Mouse (Mus musculus) stomach, embryonic 14.5 days (tissue): ENCODE measurements around the gene Adprhl1. TPM values are rescaled to one million over a fixed set of nuclear protein-coding genes. Genes with fewer than 3 reads are reported as not detected.

Experiments used
- ATAC-seq: fragments of 200-750 bp; cut with Nextera tagmentation; 2 replicates; pipeline ENCODE4 v1.8.0; 2017; ENCODE audit warnings: low read depth, moderate TSS enrichment; ENCODE audit not compliant: insufficient number of reproducible peaks, insufficient read depth, low FRiP score
- H3K27ac ChIP-seq: fragments of 300-500 bp; sonication (generic); 2 replicates; pipeline ENCODE4 v1.5.1; 2014; ENCODE audit warnings: mild to moderate bottlenecking, low read length, moderate library complexity, mixed read lengths
- H3K27me3 ChIP-seq: fragments of 300-500 bp; sonication (generic); 2 replicates; pipeline ENCODE4 v1.6.1; 2014; ENCODE audit warnings: low read length, control low read depth, mixed read lengths; ENCODE audit not compliant: control insufficient read depth, insufficient read depth
- H3K36me3 ChIP-seq: fragments of 300-500 bp; sonication (generic); 2 replicates; pipeline ENCODE4 v1.6.1; 2014; ENCODE audit warnings: mild to moderate bottlenecking, control low read depth, low read length, moderate library complexity, mixed read lengths; ENCODE audit not compliant: control insufficient read depth, insufficient read depth
- H3K4me1 ChIP-seq: fragments of 300-500 bp; sonication (generic); 2 replicates; pipeline ENCODE4 v1.6.1; 2014; ENCODE audit warnings: low read length, control low read depth, mixed read lengths; ENCODE audit not compliant: control insufficient read depth, insufficient read depth
- H3K4me2 ChIP-seq: fragments of 300-500 bp; sonication (generic); replicated peaks from 2 replicates; pipeline ENCODE4 v1.6.1; 2014; ENCODE audit warnings: low read depth, low read length, control low read depth
- H3K4me3 ChIP-seq: fragments of 300-500 bp; sonication (generic); 2 replicates; pipeline ENCODE4 v1.5.1; 2014; ENCODE audit warnings: low read depth, low read length, control low read depth
- H3K9ac ChIP-seq: fragments of 300-500 bp; sonication (generic); replicated peaks from 2 replicates; pipeline ENCODE4 v1.6.1; 2014; ENCODE audit warnings: low read depth, mild to moderate bottlenecking, control low read depth, low read length, moderate library complexity, mixed read lengths
- H3K9me3 ChIP-seq: fragments of 300-500 bp; sonication (generic); 2 replicates; pipeline ENCODE4 v1.6.1; 2016; ENCODE audit warnings: low read depth, low read length, control low read depth; ENCODE audit not compliant: control insufficient read depth
- WGBS: fragments of 180-500 bp; shearing (Covaris S2); extraction: QIAGEN DNeasy Blood & Tissue Kit; methylation state at CpG from one replicate; pipeline ENCODE4 v1.1.7; 2014; 5-methylcytosine and 5-hydroxymethylcytosine counted together
- polyA plus RNA-seq: library from polyadenylated mRNA; unstranded; fragments of >200 nt; fragmentation: Nextera tagmentation; extraction: Ambion mirVana; gene quantifications from 2 replicates; pipeline ENCODE4 v1.2.1, GENCODE M21; 2014

Adprhl1 gene
- polyA plus RNA-seq, 1 experiment from 2014 or later: not detected

GRCm38 (mm10) chr8:13208627-13209355 is 45.2 kb downstream of the Adprhl1 start:
- H3K27me3 ChIP-seq: no peaks in the 10 kb centered on the region
- no peaks in the 10 kb centered on the region for H3K36me3 ChIP-seq
- H3K4me1 ChIP-seq: peaks cover 12% of the 10 kb centered on the region
- H3K4me3 ChIP-seq: no peak overlapping the region
- 29% methylated on average over 6 of the region's 6 CpGs for WGBS
- H3K9me3 ChIP-seq: no peaks in the 10 kb centered on the region
- no peak overlapping the region for H3K9ac ChIP-seq
- H3K4me2 ChIP-seq: no peak overlapping the region
- ATAC-seq: no peak
- no peak overlapping the region for H3K27ac ChIP-seq

GRCm38 (mm10) chr8:13206290-13206689 is 47.7 kb downstream of the Adprhl1 start:
- Histone ChIP-seq H3K4me3 (no peak overlapping the region), H3K36me3 (no peaks in the 10 kb centered on the region), H3K27me3 (no peaks in the 10 kb centered on the region), H3K4me2 (no peak overlapping the region), H3K4me1 (peaks cover 5% of the 10 kb centered on the region; the same call in 1 of the 2 replicates), H3K9me3 (no peaks in the 10 kb centered on the region), H3K9ac (no peak overlapping the region), H3K27ac (no peak overlapping the region)
- 32% methylated on average over 5 of the region's 5 CpGs for WGBS
- peak; percentile 38; the same call in 1 of the 2 replicates for ATAC-seq

- Histone ChIP-seq H3K27me3 (no peaks in the 10 kb centered on the region), H3K36me3 (no peaks in the 10 kb centered on the region), H3K4me2 (no peak overlapping the region), H3K27ac (no peak overlapping the region; the same call in 1 of the 2 replicates), H3K9me3 (no peaks in the 10 kb centered on the region), H3K4me1 (peaks cover 5% of the 10 kb centered on the region; the same call in 1 of the 2 replicates), H3K9ac (no peak overlapping the region), H3K4me3 (no peak overlapping the region)
- no peak for ATAC-seq
- WGBS: 73% methylated on average over 5 of the region's 5 CpGs
These were observed 48.7 kb downstream of the Adprhl1 start for GRCm38 (mm10) chr8:13205311-13205710.

GRCm38 (mm10) chr8:13204371-13205140 is 49.4 kb downstream of the Adprhl1 start:
- Histone ChIP-seq H3K27ac (no peak overlapping the region; the same call in 1 of the 2 replicates), H3K4me2 (no peak overlapping the region), H3K27me3 (no peaks in the 10 kb centered on the region), H3K4me1 (peaks cover 5% of the 10 kb centered on the region; the same call in 1 of the 2 replicates), H3K4me3 (no peak overlapping the region), H3K9me3 (no peaks in the 10 kb centered on the region), H3K9ac (no peak overlapping the region), H3K36me3 (no peaks in the 10 kb centered on the region)
- ATAC-seq: no peak; the same call in 1 of the 2 replicates
- WGBS: 59% methylated on average over 12 of the region's 12 CpGs

GRCm38 (mm10) chr8:13203472-13203871 is 50.5 kb downstream of the Adprhl1 start:
- 50% methylated on average over 1 of the region's 1 CpGs for WGBS
- H3K4me3 ChIP-seq: no peak overlapping the region
- peaks cover 5% of the 10 kb centered on the region; the same call in 1 of the 2 replicates for H3K4me1 ChIP-seq

GRCm38 (mm10) chr8:13202806-13203205 is 51.2 kb downstream of the Adprhl1 start:
- Histone ChIP-seq H3K4me3 (no peak overlapping the region), H3K27me3 (no peaks in the 10 kb centered on the region), H3K36me3 (no peaks in the 10 kb centered on the region), H3K9ac (no peak overlapping the region), H3K9me3 (no peaks in the 10 kb centered on the region), H3K4me1 (peaks cover 5% of the 10 kb centered on the region; the same call in 1 of the 2 replicates), H3K27ac (no peak overlapping the region), H3K4me2 (no peak overlapping the region)
- WGBS: 86% methylated on average over 3 of the region's 3 CpGs
- ATAC-seq: no peak

More at GRCm38 (mm10) chr8:13203472-13203871, 50.5 kb downstream of the Adprhl1 start:
- no peak overlapping the region for H3K4me2 ChIP-seq
- no peak overlapping the region for H3K9ac ChIP-seq
- H3K27ac ChIP-seq: no peak overlapping the region
- ATAC-seq: no peak
- no peaks in the 10 kb centered on the region for H3K9me3 ChIP-seq
- H3K36me3 ChIP-seq: no peaks in the 10 kb centered on the region
- no peaks in the 10 kb centered on the region for H3K27me3 ChIP-seq

GRCm38 (mm10) chr8:13202041-13202440 is 51.9 kb downstream of the Adprhl1 start:
- H3K27ac ChIP-seq: no peak overlapping the region
- 55% methylated on average over 3 of the region's 3 CpGs for WGBS
- H3K36me3 ChIP-seq: no peaks in the 10 kb centered on the region
- H3K9me3 ChIP-seq: no peaks in the 10 kb centered on the region
- no peak overlapping the region for H3K9ac ChIP-seq
- H3K27me3 ChIP-seq: no peaks in the 10 kb centered on the region
- H3K4me1 ChIP-seq: peaks cover 5% of the 10 kb centered on the region; the same call in 1 of the 2 replicates
- H3K4me2 ChIP-seq: no peak overlapping the region
- no peak for ATAC-seq
- no peak overlapping the region for H3K4me3 ChIP-seq

- Histone ChIP-seq H3K27ac (no peak overlapping the region; the same call in 1 of the 2 replicates), H3K4me2 (peak overlapping the region; percentile 77)
- 2% methylated on average over 18 of the region's 18 CpGs for WGBS
These were observed 53.0 kb downstream of the Adprhl1 start for GRCm38 (mm10) chr8:13201013-13201334.

More at GRCm38 (mm10) chr8:13201013-13201334, 53.0 kb downstream of the Adprhl1 start:
- no peaks in the 10 kb centered on the region for H3K27me3 ChIP-seq
- no peak for ATAC-seq
- no peak overlapping the region for H3K9ac ChIP-seq
- peaks cover 5% of the 10 kb centered on the region; the same call in 1 of the 2 replicates for H3K4me1 ChIP-seq
- no peaks in the 10 kb centered on the region for H3K36me3 ChIP-seq
- no peaks in the 10 kb centered on the region for H3K9me3 ChIP-seq
- peak overlapping the region; percentile 79 for H3K4me3 ChIP-seq
